Mouse (Mus musculus) neutrophil, adult 5-6 weeks (primary cell): ENCODE results near the gene Ruvbl1. TPM values are rescaled to one million over a fixed set of nuclear protein-coding genes. Genes with fewer than 3 reads are reported as not detected.

Experiments used
- ATAC-seq: fragments of 151-379, 151-347 bp; 2 replicates; pipeline ENCODE4 v1.8.0; 2017; ENCODE audit warnings: mild to moderate bottlenecking, moderate TSS enrichment; ENCODE audit not compliant: insufficient number of reproducible peaks, poor library complexity, low FRiP score, severe bottlenecking; ENCODE audit errors: extremely low read depth
- total RNA-seq: library from RNA; stranded (forward); fragments of 200-1000 nt; gene quantifications from 2 replicates; pipeline ENCODE4 v1.2.3, GENCODE M21; 2017

The Ruvbl1 gene
- total RNA-seq, 1 experiment from 2014 or later, result 41.7 TPM

- ATAC-seq, result no peak
Measured at GRCm38 (mm10) chr6:88524056-88524455, 58.8 kb downstream of the Ruvbl1 start.

GRCm38 (mm10) chr6:88530306-88530705 is 65.1 kb downstream of the Ruvbl1 start:
- no peak for ATAC-seq

GRCm38 (mm10) chr6:88540093-88540755 is 75.0 kb downstream of the Ruvbl1 start:
- ATAC-seq, result no peak

GRCm38 (mm10) chr6:88544241-88544640 is 79.0 kb downstream of the Ruvbl1 start:
- ATAC-seq, result no peak

GRCm38 (mm10) chr6:88544644-88545396 is 79.6 kb downstream of the Ruvbl1 start:
- ATAC-seq, result no peak

GRCm38 (mm10) chr6:88545397-88545790 is 80.2 kb downstream of the Ruvbl1 start:
- no peak for ATAC-seq

Other genes with a start within 250 kb of the Ruvbl1 start
- gene Dnajb8, start 243.1 kb upstream of the Ruvbl1 start, total RNA-seq, result not detected in 2 replicates
- 11.2 and 12.5 TPM in 2 replicates for gene Eefsec, start 18.9 kb upstream of the Ruvbl1 start, total RNA-seq
- gene Sec61a1, start 53.5 kb downstream of the Ruvbl1 start, total RNA-seq, result 94.5 and 102 TPM in 2 replicates
- not detected in 2 replicates for gene Kbtbd12, start 172.5 kb downstream of the Ruvbl1 start, total RNA-seq